In the genomic region with DNA sequence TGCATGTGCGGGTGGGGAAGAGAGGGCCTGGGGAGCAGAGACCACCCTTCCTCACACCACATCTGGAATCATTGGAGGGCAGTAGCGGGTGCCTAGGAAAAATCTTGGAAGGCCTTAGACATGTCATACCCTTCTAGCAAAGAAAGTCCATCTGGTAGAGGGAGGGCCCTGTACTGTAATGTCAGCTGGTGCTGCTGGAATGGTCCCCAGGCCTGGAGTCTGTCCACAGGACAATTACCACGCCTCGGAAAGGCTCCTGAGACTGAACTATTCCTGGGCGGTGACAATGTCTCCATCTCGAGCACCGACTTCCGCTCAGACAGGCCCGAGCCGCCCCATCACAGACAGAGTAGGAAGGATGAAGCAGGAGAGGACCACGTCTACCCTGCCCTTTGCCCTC, we compare ENCODE assay signal across 10 mouse cellular contexts.
DNase-seq lines count a peak whose midpoint lies in the region; ATAC-seq lines count a peak whose summit lies in the region.
"Had no signal": no experiment of that assay in that cellular context is flagged by ENCODE, and none has a peak within 500 bp of the region (broad histone marks: within the 10 kb centered on the region; RNA-seq: fewer than 3 reads in every experiment).

No protein-coding gene starts in this region.

- DNase-seq in lung, postnatal 25 days (ENCODE audit: low spot score): no peak
- peak; percentile 74 for DNase-seq in cerebellum, adult 9-11 months
- DNase-seq in gastrocnemius, postnatal 4 days (ENCODE audit: low spot score in 2 of 2): peak; percentile 63 to 71
- DNase-seq in skeletal muscle tissue, adult 2 months (ENCODE audit: low read depth, low spot score): peak; percentile 66
- no peak for DNase-seq in left cerebral cortex, postnatal 10 days (ENCODE audit: extremely low spot score in 1 of 2, low spot score in 2 of 2)
- no peak for DNase-seq in ovary, postnatal 14 days (ENCODE audit: low spot score)

- ATAC-seq in lung, embryonic 16.5 days (ENCODE audit: low read depth): peak; percentile 52

- 0 out of 2 replicates have a peak, but pooled peaks cover 2% of the 10 kb centered on the region for H3K36me3 ChIP-seq in lung, embryonic 16.5 days (ENCODE audit: control insufficient read depth, insufficient read depth, low read length)
- H3K36me3 ChIP-seq: limb, embryonic 13.5 days had no signal

- H3K27ac ChIP-seq in lung, embryonic 16.5 days (ENCODE audit: low read length): no peak overlapping the region
- H3K27ac ChIP-seq: embryonic facial prominence, embryonic 13.5 days; limb, embryonic 13.5 days; neural tube, embryonic 12.5 days had no signal

- H3K4me2 ChIP-seq in lung, embryonic 16.5 days (ENCODE audit: low read depth, low read length): no peak overlapping the region
- H3K4me2 ChIP-seq: embryonic facial prominence, embryonic 13.5 days; limb, embryonic 13.5 days; neural tube, embryonic 12.5 days had no signal

- no peak overlapping the region for H3K9ac ChIP-seq in lung, embryonic 16.5 days (ENCODE audit: low read length)
- H3K9ac ChIP-seq: embryonic facial prominence, embryonic 13.5 days; limb, embryonic 13.5 days; neural tube, embryonic 12.5 days had no signal

- peaks cover 3% of the 10 kb centered on the region for H3K9me3 ChIP-seq in lung, embryonic 16.5 days (ENCODE audit: control insufficient read depth, low read length)
- H3K9me3 ChIP-seq: limb, embryonic 13.5 days; neural tube, embryonic 12.5 days had no signal

- no peak overlapping the region for H3K4me3 ChIP-seq in lung, embryonic 16.5 days (ENCODE audit: low read length)
- H3K4me3 ChIP-seq: embryonic facial prominence, embryonic 13.5 days; limb, embryonic 13.5 days; neural tube, embryonic 12.5 days had no signal

- no peaks in the 10 kb centered on the region; the same call in 1 of the 2 replicates for H3K4me1 ChIP-seq in lung, embryonic 16.5 days (replicated peaks; ENCODE audit: control insufficient read depth, insufficient read depth, low read length)
- H3K4me1 ChIP-seq: embryonic facial prominence, embryonic 13.5 days; neural tube, embryonic 12.5 days had no signal

- 84% methylated on average over 11 of the region's 11 CpGs for WGBS in lung, embryonic 16.5 days

- intact Hi-C loops in left cerebral cortex, postnatal 10 days (cut with DNase I): no loop called here

- H3K27me3 ChIP-seq in lung, embryonic 16.5 days (ENCODE audit: control insufficient read depth, insufficient read depth, low read depth, low read length): no peaks in the 10 kb centered on the region
- H3K27me3 ChIP-seq: embryonic facial prominence, embryonic 13.5 days; limb, embryonic 13.5 days; neural tube, embryonic 12.5 days had no signal

Comparison
In these comparisons a context has a peak if more than half of its experiments do, and no peak if none do; other contexts are left out.
1. DNase-seq: peak in cerebellum, adult 9-11 months (single experiment), gastrocnemius, postnatal 4 days (2 of 2) and skeletal muscle tissue, adult 2 months (single experiment); none in lung, postnatal 25 days (single experiment), left cerebral cortex, postnatal 10 days (0 of 2) and ovary, postnatal 14 days (single experiment).